Mouse (Mus musculus) neural tube, embryonic 11.5 days (tissue): ENCODE measurements around the gene Sipa1l3. TPM values are rescaled to one million over a fixed set of nuclear protein-coding genes. Genes with fewer than 3 reads are reported as not detected.
A peak's percentile ranks its signal among the peaks of the same experiment; 100 is the strongest.

Experiments used
- ATAC-seq: fragments of 200-750 bp; cut with Nextera tagmentation; 2 replicates; pipeline ENCODE4 v1.8.0; 2017; ENCODE audit warnings: moderate number of reproducible peaks, mild to moderate bottlenecking, moderate TSS enrichment, moderate library complexity; ENCODE audit not compliant: insufficient read depth, low FRiP score, low TSS enrichment
- DNase-seq: peaks from one replicate; pipeline ENCODE4 v3.0.0-alpha.2; 2015; ENCODE audit warnings: low spot score
- H3K27ac ChIP-seq: fragments of 300-500 bp; sonication (generic); 2 replicates; pipeline ENCODE4 v1.5.1; 2014; ENCODE audit warnings: low read depth, mild to moderate bottlenecking, low read length
- H3K27me3 ChIP-seq: fragments of 300-500 bp; sonication (generic); 2 replicates; pipeline ENCODE4 v1.6.1; 2014; ENCODE audit warnings: mild to moderate bottlenecking, low read length, mixed read lengths; ENCODE audit not compliant: control insufficient read depth, insufficient read depth
- H3K36me3 ChIP-seq: fragments of 300-500 bp; sonication (generic); 2 replicates; pipeline ENCODE4 v1.6.1; 2014; ENCODE audit warnings: mild to moderate bottlenecking, low read length, moderate library complexity, mixed read lengths; ENCODE audit not compliant: control insufficient read depth, insufficient read depth
- H3K4me1 ChIP-seq: fragments of 300-500 bp; sonication (generic); 2 replicates; pipeline ENCODE4 v1.6.1; 2014; ENCODE audit warnings: low read length, mixed read lengths; ENCODE audit not compliant: control insufficient read depth, insufficient read depth
- H3K4me2 ChIP-seq: fragments of 300-500 bp; sonication (generic); 2 replicates; pipeline ENCODE4 v1.6.1; 2014; ENCODE audit warnings: low read depth, mild to moderate bottlenecking, moderate library complexity
- H3K4me3 ChIP-seq: fragments of 300-500 bp; sonication (generic); 2 replicates; pipeline ENCODE4 v1.5.1; 2014; ENCODE audit warnings: low read depth, low read length
- H3K9ac ChIP-seq: fragments of 300-500 bp; sonication (generic); 2 replicates; pipeline ENCODE4 v1.6.1; 2014; ENCODE audit warnings: mild to moderate bottlenecking, low read length
- H3K9me3 ChIP-seq: fragments of 300-500 bp; sonication (generic); 2 replicates; pipeline ENCODE4 v1.6.1; 2016; ENCODE audit warnings: low read length; ENCODE audit not compliant: control insufficient read depth
- WGBS: fragments of 180-500 bp; shearing (Covaris S2); extraction: QIAGEN DNeasy Blood & Tissue Kit; methylation state at CpG from one replicate; pipeline ENCODE4 v1.1.7; 2014; 5-methylcytosine and 5-hydroxymethylcytosine counted together
- polyA plus RNA-seq: library from polyadenylated mRNA; unstranded; fragments of >200 nt; fragmentation: Nextera tagmentation; extraction: Ambion mirVana; gene quantifications from 2 replicates; pipeline ENCODE4 v1.2.1, GENCODE M21; 2014

Gene Sipa1l3
- polyA plus RNA-seq, 1 experiment from 2014 or later = 11.9 TPM

DNA sequence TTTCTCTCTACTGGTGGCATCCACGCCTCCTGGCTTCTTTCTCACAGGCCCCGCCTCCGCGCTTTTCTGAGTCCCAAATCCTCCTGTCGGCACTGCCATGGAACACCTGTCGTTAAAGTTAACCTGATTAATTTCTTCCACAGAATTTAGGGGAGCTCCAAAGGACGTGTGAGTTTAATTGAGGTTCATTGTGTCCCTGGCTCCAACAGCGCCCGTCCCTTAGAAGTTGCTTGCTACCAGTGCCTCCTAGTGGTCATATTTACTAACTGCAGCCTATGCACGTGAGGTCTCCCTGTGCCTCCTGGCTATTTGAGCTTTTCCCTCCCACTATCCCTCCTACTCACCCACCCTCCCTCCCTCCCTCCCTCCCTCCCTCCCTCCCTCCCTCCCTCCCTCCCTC, 221.4 kb downstream of the Sipa1l3 start:
- Histone ChIP-seq H3K9ac (no peak overlapping the region), H3K4me3 (no peak overlapping the region), H3K9me3 (no peaks in the 10 kb centered on the region), H3K4me2 (no peak overlapping the region), H3K36me3 (no peaks in the 10 kb centered on the region), H3K27me3 (no peaks in the 10 kb centered on the region), H3K27ac (no peak overlapping the region), H3K4me1 (peaks cover 21% of the 10 kb centered on the region)
- no peak for ATAC-seq
- WGBS = 12% methylated on average over 10 of the region's 10 CpGs
- peak; percentile 57 for DNase-seq

- Histone ChIP-seq H3K27ac (no peak overlapping the region), H3K27me3 (no peaks in the 10 kb centered on the region), H3K36me3 (no peaks in the 10 kb centered on the region), H3K4me3 (no peak overlapping the region), H3K9me3 (no peaks in the 10 kb centered on the region), H3K9ac (no peak overlapping the region), H3K4me1 (peaks cover 29% of the 10 kb centered on the region), H3K4me2 (no peak overlapping the region)
- ATAC-seq (no peak), DNase-seq (no peak)
- 85% methylated on average over 24 of the region's 24 CpGs for WGBS
Measured at GRCm38 (mm10) chr7:29295861-29296647, 222.4 kb downstream of the Sipa1l3 start.

DNA sequence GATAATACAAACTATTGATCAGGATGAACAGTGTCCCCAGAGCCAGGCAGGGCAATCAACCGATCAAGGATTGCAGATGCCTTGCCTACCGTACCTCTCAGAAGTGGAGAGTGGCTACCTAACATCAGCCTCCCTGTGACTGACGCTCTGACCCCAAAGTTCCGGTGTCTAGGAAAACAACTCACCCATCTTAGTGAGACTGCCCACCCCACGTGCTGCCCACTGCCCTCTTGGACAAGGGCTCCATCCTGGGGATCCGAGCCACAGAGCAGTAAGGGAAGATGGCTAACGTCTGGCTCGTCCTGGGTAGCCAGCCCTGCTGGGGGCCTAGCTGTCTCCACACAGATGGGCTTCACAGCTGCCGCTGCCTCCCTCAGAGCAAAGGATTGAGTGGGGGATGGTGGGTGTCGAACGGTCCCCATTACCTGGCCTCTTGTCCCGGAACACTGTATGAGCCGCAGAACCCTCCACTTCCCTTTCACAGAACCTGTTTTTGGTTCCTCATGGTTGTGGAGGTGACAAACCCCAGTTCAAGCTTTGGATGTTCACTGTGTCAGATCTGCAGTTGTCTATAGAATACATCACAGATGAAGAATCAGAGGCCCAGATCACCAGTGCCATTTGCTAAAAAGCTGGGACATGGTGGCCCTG, 224.2 kb downstream of the Sipa1l3 start:
- no peak overlapping the region for H3K4me2 ChIP-seq
- H3K27ac ChIP-seq = 0 out of 2 replicates have a peak overlapping the region, but pooled peaks have one; percentile 20
- no peak overlapping the region for H3K9ac ChIP-seq
- no peaks in the 10 kb centered on the region for H3K9me3 ChIP-seq
- ATAC-seq (no peak), DNase-seq (no peak)
- H3K27me3 ChIP-seq = no peaks in the 10 kb centered on the region
- H3K4me3 ChIP-seq = no peak overlapping the region
- WGBS = 54% methylated on average over 13 of the region's 13 CpGs
- H3K36me3 ChIP-seq = no peaks in the 10 kb centered on the region
- H3K4me1 ChIP-seq = peaks cover 37% of the 10 kb centered on the region

- Histone ChIP-seq H3K4me1 (peaks cover 40% of the 10 kb centered on the region), H3K9me3 (no peaks in the 10 kb centered on the region), H3K27me3 (no peaks in the 10 kb centered on the region), H3K4me2 (peak overlapping the region; percentile 25; the same call in 1 of the 2 replicates), H3K36me3 (no peaks in the 10 kb centered on the region), H3K9ac (peak overlapping the region; percentile 42; the same call in 1 of the 2 replicates), H3K27ac (peak overlapping the region; percentile 82), H3K4me3 (no peak overlapping the region)
- ATAC-seq (0 out of 2 replicates have a peak, but pooled peaks have one; percentile 9), DNase-seq (peak; percentile 39)
- WGBS = 13% methylated on average over 19 of the region's 19 CpGs
Measured at GRCm38 (mm10) chr7:29293131-29294065, 225.0 kb downstream of the Sipa1l3 start.

GRCm38 (mm10) chr7:29292458-29293098, 225.9 kb downstream of the Sipa1l3 start:
- Histone ChIP-seq H3K9me3 (no peaks in the 10 kb centered on the region), H3K4me3 (no peak overlapping the region), H3K36me3 (no peaks in the 10 kb centered on the region), H3K4me1 (peaks cover 40% of the 10 kb centered on the region), H3K27ac (peak overlapping the region; percentile 82), H3K9ac (peak overlapping the region; percentile 48), H3K27me3 (no peaks in the 10 kb centered on the region), H3K4me2 (peak overlapping the region; percentile 25; the same call in 1 of the 2 replicates)
- DNase-seq (no peak), ATAC-seq (no peak; the same call in 1 of the 2 replicates)
- WGBS = 24% methylated on average over 8 of the region's 8 CpGs

DNA sequence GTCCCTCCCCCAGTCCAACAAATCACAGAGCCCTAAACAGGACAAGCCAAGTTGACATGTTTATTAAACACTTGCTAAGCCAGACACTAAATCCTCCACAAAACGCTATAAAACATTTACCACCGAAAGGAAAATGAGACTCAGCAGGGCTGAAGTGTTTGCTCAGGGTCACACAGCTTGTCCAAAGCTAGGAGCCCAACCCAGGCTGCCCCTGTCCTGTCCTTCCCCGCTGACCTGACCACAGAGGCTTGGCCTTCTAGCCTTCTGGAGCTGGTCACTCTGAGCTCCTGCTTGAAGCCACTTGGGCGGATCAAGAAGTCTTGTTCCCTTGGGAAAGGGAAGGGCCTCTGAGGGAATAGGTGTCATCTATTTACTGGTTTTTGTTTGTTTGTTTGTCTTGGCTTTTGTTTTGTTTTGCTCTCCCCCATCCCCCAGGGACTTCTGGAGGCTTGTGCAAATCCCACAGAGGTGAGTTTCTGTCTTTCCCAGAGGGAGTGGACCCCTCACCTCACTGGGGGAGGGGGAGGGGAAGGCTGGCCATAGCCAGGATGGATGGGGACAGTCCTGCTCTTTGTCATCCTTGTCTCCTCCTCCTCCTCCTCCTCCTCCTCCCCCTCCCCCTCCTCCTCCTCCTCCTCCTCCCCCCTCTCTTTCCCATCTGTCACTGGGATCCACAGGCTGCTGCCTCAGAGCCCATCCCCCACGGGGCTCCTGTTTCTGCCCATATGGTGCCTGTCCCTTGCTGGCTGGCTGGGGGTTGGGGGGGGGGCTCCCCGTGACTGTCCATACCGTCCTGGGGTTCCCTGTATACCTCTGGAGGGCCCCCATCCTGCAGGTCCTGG, 226.6 kb downstream of the Sipa1l3 start:
- WGBS = 15% methylated on average over 6 of the region's 7 CpGs
- H3K9ac ChIP-seq = peak overlapping the region; percentile 48
- ATAC-seq (peak; percentile 56), DNase-seq (peak; percentile 69)
- H3K9me3 ChIP-seq = no peaks in the 10 kb centered on the region
- H3K4me1 ChIP-seq = peaks cover 40% of the 10 kb centered on the region
- 0 out of 2 replicates have a peak overlapping the region, but pooled peaks have one; percentile 6 for H3K4me3 ChIP-seq
- no peaks in the 10 kb centered on the region for H3K27me3 ChIP-seq
- H3K36me3 ChIP-seq = no peaks in the 10 kb centered on the region
- peak overlapping the region; percentile 82 for H3K27ac ChIP-seq
- peak overlapping the region; percentile 16; the same call in 1 of the 2 replicates for H3K4me2 ChIP-seq

DNA sequence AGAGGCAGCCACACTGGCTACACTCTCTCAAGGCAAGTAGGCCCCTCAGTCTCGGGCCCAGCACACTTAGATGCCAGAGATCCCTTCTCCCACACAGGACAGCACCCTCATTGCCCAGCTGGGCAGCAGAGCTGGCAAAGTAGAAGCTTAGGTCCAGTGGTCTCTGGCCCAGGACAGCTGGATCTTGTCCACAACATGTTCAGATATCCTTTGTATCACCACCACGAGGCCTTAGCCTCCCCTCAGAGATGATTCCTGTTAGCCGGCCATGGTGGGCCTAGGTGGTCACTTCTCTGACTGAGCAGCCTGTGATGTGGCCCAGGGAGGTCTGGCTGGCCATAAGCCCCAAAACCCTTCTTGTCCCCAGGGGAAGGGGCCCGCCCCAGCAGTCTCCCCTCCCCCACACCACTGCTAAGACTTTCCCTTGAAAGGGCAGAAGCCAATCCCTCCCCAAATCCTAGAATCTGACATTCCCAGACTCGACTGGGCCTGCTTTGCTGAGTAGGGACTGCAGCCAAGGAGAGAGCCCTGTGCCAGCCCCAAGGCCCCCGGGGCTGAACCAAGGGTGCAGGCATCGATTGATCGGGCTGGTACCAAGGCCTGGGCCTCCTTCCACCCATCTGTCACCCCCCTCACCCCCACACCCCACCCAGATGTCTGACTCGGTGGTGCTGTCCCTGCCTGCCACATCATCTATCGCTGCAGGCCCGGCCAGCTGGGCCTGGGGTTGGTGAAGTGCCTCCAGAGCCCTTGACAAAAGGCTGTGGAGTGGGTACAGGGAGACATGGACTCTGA, 227.6 kb downstream of the Sipa1l3 start:
- H3K9me3 ChIP-seq = no peaks in the 10 kb centered on the region
- H3K4me1 ChIP-seq = peaks cover 40% of the 10 kb centered on the region
- WGBS = 38% methylated on average over 11 of the region's 11 CpGs
- H3K4me3 ChIP-seq = no peak overlapping the region
- H3K36me3 ChIP-seq = no peaks in the 10 kb centered on the region
- H3K4me2 ChIP-seq = peak overlapping the region; percentile 33
- H3K9ac ChIP-seq = peak overlapping the region; percentile 39
- DNase-seq (peak; percentile 31), ATAC-seq (no peak)
- H3K27ac ChIP-seq = peak overlapping the region; percentile 80
- no peaks in the 10 kb centered on the region for H3K27me3 ChIP-seq
